Mouse (Mus musculus) bone marrow, adult 2 months (tissue): ENCODE results near the gene Bend7.

Experiments used
- CTCF ChIP-seq: fragments of 200-500 bp; IDR thresholded peaks from 2 replicates; pipeline ENCODE4 v1.5.1; 2011; ENCODE audit warnings: low read length, control low read depth; ENCODE audit not compliant: control insufficient read depth, insufficient read depth
- POLR2A ChIP-seq: fragments of 200-500 bp; IDR thresholded peaks from 2 replicates; pipeline ENCODE4 v1.6.1; 2011; ENCODE audit warnings: low read depth, mild to moderate bottlenecking, control low read depth, low read length, borderline replicate concordance; ENCODE audit not compliant: control insufficient read depth

DNA sequence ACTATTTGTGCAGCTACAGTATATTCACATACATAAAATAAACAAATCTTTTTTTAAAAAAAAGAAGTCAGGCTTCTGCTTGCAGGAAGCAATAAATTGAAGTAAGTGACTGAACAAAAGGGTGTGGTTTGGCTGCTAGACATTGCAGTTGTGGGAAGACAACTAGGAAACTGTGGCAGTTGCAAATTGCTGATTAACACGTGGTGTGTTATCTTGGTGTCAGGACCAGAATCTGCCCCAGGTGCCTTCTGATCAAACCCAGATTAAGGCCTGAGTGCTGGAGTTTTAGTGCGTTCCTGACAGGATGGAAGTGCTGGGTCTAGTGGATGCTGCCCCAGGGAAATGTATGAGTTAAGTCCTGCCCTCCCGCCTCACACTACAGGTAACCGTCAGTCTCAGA, 113.9 kb downstream of the Bend7 start:
- TF ChIP-seq CTCF: no peak
- TF ChIP-seq POLR2A: no peak
